Mouse (Mus musculus) heart, adult 18-20 months (tissue): ENCODE results near the gene Limk2. TPM values are rescaled to one million over a fixed set of nuclear protein-coding genes. Genes with fewer than 3 reads are reported as not detected.
A peak's percentile ranks its signal among the peaks of the same experiment; 100 is the strongest.

Experiments
- DNase-seq, 2 experiments: peaks; one replicate each; pipeline ENCODE4 v3.0.0; 2021 to 2022; ENCODE audit warnings: mixed read lengths in 1 of 2
- total RNA-seq, 2 experiments: library from RNA; stranded (reverse); gene quantifications; 2 replicates each; pipeline ENCODE4 v1.2.3; 2021

The Limk2 gene
- total RNA-seq, 2 experiments from 2014 or later = 15.1 to 17.0 TPM

DNA sequence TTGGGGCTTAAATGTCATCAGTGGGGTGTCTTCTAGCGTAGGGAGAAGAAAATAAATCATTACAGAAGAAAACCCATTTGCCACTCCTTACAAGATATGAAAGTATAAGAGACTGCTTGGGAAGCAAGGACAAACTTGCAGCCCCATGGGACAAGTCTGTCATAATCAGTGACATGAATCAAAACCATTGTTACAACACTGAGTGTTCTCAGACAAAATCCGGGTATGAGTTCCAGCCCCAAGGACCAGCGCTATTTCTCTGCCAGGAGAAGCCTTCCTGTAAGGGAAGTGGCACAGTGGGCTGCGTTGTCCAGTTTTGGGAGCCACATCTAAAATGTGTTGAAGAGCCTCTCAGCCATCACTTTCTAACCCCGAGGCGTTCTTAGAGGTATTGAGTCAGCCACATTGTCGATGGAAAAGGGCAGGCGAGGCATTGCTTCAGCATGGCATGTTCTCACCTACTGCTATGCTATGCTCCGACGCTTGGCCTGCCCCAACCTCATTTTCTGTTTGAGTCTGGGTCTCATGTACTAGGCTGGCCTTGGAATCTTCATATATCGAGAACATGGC, 74.8 kb downstream of the Limk2 start:
- DNase-seq = no peak

DNA sequence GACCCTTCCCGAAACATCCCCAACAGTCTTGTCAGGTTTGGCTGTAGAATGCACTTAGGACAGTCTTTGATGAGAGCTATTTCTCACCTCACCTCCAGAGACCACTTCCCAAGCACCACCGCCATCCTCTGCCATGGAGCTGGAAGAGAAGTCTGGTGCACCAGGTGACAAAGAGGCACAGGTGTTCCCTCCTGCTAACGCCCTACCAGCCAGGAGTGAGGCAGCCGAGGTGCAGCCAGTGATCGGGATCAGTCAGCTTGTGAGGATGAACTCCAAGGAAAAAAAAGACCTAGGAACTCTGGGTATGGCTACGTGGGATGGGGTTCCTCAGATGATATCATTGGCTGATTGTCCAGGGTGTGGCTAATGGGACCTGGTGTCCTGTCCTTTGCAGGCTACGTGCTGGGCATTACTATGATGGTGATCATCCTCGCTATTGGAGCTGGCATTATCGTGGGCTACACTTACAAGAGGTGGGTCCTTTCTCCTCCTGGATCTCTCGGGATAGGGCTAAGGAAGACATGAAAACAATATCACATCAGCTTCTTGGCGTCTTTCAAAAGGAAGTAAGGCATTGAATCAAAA, 75.8 kb downstream of the Limk2 start:
- DNase-seq = no peak

DNA sequence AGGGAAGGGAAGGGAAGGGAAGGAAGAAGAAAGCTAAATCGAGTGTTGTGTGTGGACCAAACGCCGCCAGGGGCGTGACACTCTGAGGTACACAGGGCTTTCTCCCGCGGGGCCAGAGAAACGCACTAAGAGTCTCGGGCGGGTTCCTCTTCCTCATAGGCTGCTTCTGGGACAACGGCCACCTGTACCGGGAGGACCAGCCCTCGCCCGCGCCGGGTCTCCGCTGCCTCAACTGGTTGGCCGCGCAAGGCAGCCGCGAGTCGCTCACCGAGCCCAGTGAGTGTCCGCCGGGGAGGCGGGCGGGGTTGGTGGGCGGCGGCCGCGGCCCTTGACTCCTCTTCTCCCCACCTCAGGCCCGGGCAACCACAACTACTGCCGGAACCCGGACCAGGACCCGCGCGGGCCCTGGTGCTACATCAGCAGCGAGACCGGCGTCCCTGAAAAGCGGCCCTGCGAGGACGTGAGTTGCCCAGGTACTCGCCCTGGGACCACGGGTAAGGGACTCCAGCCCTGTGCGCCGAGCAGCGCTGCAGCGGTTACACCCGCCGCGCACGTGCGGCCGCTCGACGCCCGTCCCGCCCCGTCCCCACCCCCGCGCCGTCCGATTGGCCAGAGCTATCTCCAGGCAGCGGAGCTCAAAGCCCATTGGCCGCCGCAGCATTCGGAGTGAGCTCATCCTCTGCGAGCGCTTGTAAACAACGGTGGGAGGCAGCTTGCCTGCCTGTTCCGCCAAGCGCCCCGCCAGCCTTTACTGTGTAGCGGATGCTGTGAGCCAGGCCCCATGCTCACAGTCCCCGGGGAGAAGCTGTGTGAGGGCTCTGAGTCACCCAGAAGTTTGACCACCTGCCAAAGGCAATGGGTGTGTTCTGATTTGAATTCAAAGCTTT, 77.0 kb downstream of the Limk2 start:
- peak; percentile 94 to 98 for DNase-seq

DNA sequence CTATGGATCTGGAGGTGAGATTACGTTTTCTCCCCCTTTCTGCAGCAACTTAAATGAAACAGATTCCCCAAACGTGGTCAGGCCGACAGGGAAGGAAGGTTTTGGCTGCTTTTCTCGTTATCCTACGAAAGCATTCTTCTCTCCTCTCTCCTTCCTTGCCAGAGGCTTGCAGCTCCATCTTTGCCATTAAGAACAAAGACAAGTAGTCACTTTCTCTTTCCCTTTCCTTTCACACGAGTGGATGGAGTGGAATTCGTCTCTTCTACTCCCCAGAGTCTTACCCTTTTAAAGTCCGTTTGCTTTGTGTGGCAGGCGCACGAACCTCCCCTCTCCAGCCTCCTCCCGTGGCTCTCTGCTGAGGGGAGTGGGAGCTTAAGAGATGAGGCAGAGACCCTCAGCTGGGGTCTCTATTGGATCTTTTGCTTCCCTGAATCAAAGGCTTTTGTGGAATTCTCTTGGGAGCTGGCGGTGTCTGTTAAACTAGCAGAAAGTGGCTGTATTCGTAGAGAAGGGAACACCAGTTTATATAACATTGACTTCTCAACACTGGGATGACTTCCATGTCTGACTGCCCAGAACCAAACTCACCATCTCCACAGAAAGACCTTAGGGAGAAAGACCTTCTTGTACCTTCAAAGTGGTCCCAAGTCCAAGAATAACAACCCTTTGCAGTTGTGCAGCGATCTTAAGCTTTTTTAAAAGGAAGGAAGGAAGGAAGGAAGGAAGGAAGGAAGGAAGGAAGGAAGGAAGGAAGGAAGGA, 77.8 kb downstream of the Limk2 start:
- DNase-seq = peak in 1 of 2 experiments; percentile 62

DNA sequence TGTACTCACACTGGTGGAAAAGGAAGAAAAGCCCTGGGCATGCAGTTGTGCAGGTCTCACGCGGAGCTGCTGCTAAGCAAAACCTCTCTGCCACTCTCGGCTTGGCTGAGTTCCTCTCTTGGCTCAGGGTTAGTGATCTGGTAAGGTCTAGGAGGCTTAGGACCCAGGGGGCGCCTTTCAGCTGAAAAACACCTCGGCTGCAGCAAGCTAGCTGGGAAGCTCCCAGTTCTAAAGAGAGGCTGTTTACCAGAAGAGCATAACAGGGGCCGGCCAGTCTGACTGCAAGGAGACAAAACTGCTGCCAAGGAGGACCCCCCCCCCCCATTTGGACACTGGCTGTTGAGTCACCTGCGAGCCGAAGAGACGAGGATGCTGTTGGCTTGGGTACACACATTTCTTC, 78.4 kb downstream of the Limk2 start:
- DNase-seq = peak; percentile 95

DNA sequence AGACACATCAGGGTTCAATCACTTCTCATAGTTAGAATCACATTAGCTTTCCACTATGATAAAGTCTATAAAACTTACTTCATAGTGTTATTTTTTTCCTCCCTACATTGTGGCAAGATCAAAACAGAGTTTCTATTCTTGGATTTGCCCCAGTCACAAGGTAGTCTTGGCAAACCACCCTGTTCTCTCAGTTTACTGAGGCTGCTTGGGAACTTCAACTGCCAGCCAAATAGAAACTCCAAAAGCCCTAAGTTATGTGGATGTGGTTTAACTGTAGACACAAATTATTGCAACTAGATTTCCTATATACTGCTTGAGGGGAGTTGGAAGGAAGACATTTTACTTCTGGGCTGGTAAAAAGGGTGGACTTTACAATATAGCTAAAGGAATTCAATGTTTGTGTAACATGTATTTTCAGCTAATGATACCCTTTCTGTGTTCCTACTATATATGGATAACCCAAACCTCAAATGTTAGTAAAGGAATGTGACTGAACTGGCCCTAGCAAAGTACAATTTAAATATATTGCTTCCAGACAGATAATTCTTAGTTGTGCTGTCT, 79.0 kb downstream of the Limk2 start, which contains the start of gene Pik3ip1:
Gene Pik3ip1, plus strand, starts transcription at position 511 of the 561 bp plus-strand sequence.
- DNase-seq = peak; percentile 71 to 74

DNA sequence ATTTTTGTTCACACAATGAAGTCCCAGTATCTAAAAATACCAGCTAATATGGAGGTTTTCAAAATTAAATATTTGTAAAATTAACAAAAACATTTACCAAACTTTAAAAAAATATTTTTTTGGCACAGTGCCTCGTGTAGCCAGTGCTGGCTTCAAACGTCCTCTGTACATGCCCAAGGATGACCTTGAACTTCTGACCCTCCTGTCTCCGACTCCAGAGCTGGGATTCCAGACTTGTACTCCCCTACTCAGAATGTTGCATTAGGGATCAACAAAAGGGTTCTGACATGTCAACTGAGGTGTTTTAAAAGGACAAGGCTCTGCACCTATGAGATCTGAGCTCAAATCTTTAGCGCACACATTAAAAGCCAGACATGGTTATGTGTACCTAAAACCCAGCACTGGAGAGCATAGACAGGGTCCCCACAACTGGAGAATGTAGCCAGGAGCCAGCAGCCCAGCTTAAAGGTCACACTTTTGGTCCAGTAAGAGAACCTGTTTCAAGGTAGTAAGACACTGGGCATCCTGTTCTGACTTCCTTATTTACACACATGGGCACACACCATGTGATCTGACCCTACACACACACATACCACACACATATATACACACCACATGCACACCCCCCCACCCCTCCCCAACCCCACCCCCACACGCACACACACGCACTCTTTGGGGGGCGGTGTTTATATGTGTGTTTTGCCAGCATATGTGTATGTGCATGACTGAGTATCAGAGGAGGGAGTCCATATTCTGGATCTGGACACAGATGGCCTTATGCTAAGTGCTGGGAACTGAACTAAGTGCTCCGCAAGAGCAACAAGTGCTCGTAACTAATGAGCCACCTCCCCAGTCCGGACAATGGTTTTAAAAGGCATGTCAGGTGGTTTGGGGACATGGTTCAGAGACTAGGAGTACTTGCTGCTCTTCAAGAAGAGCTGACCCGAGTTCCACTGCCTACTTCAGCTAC, 79.9 kb downstream of the Limk2 start:
- DNase-seq = peak in 1 of 2 experiments; percentile 33

DNA sequence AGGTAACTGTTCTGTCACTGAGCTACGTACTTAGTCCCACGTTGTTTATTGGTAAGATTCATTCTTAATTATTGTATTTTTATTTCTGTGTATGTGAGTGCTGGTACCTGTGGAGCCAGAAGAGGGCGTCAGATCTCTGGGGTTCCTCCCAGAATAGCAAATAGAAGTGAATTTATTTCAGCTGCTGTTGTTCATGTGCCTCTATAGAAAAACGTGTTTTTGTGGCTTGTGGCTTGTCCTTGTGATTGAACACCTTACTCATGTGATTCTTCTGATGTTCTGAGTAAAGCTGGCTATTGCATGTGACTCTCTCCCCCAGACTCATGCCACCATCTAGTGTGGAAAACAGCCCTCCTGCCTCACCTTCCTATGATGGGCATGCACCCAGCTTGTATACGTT, 80.7 kb downstream of the Limk2 start:
- peak in 1 of 2 experiments; percentile 2 for DNase-seq

DNA sequence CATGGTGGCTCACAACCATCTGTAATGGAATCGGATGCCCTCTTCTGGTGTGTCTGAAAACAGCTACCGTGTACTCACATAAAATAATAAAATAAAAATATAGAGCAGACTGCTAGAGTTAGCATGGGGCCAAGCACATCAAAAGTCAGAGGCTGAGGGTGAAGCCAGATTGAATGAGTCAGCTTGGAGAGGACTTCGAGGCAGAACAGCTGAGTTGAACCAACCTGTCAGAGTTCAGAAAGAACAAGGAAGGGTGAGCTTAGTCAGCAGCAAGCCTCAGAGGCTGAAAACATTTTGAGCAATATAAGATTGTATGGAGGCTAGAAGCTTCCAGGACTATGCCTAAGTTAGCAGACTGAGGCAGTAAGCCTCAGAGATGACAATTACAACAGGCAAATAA, 90.7 kb downstream of the Limk2 start:
- no peak for DNase-seq

DNA sequence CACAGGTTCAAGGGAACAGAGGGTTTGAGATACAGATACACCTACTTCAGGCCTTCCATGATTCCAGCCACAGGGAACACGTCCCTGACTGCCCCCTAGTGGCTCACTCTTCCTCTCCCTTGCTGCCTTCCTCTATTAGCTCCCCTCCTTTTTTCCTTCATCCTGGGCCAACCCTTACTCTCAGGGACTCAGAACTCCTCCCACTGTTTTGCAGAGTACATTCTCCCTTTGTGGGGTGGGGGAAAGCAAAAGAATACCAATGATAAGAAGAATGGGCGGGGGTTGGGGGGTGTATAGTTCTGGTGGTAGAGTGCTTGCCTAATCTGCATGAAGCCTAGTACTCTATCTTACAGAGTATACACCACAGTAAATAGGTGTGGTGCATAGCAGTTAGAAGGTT, 94.8 kb downstream of the Limk2 start:
- peak in 1 of 2 experiments; percentile 78 for DNase-seq

DNA sequence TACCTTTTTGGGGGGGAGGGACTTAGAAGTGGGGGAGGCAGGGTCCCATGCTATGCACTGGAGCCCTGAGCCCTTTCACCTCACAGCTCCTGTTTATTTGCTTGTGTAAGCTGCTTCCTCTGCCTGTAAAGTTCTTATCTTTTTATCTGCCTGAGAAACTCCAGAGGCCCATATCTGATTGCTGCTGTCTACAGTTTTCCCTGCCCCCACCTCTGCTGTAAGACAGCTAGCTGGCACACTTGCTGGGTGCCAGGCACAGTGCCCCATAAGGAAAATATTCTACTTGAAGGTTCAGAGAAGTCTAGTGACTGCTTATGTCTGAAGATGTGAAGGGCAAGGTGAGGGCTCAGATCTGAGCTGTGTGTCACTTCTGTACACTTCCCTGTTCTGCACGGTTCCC, 95.7 kb downstream of the Limk2 start:
- no peak for DNase-seq

DNA sequence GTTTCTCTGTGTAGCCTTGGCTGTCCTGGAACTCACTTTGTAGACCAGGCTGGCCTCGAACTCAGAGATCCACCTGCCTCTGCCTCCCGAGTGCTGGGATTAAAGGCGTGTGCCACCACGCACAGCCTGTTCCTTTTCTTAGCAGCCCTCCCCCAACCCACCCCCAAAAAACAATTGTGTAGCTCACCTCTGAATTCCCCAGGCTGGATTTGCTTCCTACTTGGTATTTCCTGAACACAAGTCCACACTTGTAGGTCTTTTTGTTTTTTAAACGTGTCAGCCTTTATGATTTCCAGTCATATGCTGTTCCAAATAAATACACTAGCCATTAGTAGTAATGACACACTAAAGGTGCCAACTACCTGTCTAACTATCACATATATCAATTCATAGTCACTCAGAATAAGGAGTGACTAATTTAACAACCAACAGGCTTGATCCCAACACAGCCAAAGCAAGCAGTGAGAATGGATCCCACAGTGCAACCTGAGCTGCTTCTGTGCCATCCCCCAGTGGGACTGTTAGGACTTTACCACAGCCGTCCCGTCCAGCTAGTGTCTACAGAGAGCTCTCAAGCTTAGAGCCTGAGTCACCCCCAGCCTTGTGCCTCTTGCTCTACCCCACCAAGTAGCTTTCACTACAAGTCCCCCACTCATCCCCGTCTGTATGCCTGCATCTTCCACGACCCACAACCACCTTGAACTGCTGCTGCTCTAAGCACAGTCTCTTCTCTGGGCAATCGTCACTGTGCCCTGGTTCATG, 97.2 kb downstream of the Limk2 start:
- no peak for DNase-seq

DNA sequence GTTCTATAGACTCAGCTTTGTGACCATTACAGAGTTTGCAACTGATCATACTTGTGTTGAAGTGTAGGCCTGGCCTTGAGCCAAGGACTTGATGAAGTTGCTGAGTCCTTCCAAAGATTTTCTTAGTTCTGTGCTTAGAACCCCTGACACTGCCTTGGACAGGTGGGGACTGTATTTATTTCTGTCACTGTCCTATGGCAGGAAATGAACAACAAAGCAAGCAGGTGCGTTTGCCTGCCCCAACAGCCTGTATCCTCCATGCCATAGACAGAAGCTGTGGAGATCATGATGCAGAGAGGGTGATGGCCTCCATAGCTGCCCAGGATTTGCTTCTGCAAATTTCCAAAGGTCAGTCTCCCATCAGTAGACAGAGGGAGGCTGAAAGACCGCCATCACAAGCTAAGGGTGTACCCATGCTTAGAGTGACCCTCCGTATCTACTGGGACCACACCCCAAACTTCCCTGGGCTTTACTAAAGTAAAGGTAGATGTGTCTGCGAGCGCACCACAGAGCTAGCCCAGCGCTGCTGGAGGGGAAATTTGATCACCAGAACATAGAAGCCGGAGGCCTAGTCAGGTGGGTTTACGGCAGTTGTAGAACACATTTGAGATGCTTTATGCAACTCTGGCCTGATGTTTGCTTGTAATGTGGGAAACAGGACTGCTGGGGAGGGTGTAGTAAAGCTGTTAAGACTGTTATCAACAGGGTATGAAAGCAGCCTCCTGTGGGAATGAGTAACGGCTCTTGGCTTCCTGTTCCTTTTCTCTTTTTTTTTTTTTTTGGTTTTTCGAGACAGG, 98.0 kb downstream of the Limk2 start:
- DNase-seq = no peak

DNA sequence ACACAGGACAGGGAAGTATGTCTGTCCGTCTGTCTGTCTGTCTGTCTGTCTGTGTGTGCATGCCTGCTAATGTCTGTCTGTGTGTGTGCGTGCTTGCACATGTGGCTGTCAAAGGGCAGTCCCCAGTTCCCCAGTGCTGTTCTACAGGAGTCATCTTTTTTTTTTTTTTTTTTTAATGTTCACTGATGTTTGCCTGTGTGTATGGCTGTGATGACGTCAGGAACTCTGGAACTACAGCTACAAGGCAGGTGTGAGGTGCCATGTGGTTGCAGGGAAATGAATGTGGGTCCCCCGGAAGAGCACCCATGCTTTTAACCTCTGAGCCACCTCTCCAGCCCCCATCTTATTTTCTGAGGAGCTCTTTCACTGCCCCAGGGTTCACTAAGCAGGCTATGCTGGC, 99.1 kb downstream of the Limk2 start:
- DNase-seq = no peak

DNA sequence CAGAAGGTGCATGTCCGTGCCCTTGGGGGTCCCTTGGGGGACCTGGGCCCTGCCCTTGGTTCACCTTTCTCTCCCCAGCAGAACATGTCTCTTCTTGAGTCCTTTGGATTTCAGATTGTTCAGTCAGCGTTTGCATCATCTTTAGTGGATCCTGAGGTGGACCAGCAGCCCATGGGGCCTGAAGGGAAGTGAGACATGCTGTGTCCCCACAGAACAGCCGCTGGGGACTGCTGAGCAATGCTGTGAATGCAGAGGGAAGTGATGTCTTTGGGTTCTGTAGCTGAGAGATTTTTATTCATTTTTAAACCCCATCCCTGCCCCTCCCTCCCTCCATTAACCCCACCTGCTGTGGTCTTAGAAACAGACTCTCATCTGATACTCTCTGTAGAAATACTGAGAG, 101.1 kb downstream of the Limk2 start:
- no peak for DNase-seq

DNA sequence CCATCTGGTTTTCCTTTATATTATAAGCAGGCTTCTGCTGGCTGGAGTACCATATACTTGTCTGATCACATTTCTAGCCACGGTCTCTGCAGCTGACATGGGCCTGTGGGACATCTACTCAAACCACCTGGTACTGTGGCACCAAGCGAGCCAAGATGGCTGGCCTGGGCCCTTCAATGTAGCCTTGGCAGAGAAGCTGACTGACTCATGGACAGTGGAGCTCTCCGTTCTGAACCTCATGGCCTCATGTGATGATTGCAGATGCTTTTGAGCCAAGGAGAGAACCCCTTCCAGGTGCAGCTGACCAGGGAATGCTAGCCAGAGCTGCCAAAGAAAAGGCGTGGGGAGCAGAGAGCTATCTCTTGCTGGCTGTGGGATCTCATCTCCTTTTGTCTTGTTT, 103.2 kb downstream of the Limk2 start:
- DNase-seq = peak in 1 of 2 experiments; percentile 16

DNA sequence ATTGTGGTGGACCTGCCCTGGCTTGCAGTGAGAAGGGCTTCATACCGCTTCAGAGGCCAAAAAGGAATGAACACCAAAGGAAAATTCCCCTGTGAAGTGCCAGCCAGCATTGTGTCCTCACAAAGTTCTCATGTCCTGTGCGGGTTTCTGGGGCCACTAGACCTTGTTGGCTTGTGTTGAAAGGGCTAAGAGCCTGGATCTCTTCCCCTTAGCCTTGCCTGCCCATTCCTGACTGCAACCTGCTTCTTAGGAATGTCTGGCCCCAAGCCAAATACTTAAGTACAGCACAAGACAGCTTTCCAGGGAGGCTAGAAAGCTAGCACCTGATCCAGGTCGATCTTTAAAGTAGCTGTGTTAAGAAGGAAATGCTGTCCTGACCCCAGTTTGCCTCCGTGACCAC, 106.2 kb downstream of the Limk2 start:
- DNase-seq = peak in 1 of 2 experiments; percentile 25

DNA sequence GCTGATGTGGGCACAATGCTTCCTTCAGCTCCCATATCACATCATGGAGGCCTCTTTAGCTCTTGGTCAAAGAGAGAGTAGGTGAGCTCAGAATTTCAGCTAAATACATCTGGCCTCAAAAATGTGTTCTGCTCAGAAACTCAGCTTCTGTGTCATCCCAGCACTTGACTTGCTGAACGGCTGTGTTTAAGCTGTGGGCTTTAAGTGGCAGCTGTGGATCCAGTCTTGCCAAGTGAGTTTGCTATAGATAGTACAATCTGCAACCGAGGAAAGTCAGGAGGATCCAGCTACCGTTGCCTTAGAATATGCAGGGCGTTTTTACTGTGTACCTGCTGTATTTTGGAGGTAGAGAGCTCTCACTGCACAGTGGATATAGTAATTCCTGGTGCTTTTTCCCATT, 106.6 kb downstream of the Limk2 start:
- DNase-seq = no peak

DNA sequence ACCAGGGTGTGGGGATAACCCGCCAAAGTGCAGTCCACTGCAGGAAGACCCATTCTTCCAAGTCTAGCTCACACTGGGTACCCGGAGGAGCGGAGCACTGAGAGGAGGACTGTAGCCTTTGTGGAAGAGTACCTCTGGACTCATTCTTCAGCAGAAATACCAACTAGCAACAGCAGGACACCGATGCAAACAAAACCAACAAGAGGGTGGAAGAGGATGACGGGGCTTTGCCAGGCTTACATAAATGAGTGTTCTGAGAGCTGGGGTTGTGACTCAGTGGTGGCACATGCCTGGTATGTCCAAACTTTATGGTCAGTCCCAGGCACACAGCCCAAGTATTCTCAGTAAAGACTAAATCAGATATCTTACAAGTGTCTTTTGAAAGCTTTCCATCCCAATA, 107.9 kb downstream of the Limk2 start:
- DNase-seq = no peak
